ENCODE assay signal across 9 mouse cellular contexts in the genomic region with DNA sequence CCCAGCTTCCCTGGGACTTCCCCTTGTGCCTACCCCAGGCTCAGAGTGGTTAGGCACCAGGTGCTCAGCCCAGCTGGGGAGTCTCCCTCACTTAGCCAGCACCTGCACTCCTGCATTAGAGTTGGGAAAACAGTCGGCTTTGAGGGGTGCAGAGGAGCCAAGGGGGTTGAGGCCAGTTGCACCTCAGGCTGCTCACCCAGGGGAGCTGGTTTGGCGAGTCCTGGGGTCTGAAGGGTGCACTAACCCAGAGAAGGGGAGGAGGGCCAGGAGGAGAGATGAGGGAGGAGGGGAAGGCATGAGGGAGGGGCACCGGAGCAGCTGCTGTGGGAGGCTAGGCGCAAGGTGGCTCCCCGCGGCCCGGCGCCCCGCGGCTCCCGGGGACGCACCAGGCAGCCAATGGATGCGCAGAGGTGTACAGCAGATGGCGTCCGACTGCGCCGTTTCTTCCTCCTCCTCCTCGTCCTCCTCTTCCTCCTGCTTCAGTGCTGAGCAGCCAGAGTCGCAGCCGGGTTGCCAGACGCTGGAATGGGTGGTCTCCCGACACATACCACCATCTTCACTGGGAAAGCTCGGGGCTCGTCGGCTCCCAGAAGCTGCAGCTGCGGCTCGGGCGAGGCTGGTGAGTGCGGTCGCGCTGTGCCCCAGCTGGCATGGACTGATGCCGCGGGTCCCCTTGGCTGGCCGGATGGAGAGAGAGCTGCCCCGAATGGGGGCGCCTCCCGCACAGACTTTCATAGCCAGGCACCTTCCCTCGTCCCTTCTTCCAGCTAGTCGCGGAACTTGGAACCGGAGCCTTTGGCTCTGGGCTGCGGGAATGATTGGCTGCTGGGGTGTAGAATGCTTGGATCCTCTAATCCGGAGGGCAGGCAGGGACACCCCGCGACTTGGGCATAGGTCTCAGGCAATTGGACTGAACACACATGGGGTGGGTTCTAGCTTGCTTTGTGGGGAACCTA. TPM values are rescaled to one million over a fixed set of nuclear protein-coding genes. Genes with fewer than 3 reads are reported as not detected.
DNase-seq lines count a peak whose midpoint lies in the region; ATAC-seq and TF ChIP-seq lines count a peak whose summit lies in the region.
"Had no signal": no experiment of that assay in that cellular context is flagged by ENCODE, and none has a peak within 500 bp of the region (broad histone marks: within the 10 kb centered on the region; RNA-seq: fewer than 3 reads in every experiment).

A gene (plus strand): TSS at position 321 of the 956 bp plus-strand sequence.

- WGBS in lung, postnatal 0 days: under 1% methylated on average over 32 of the region's 45 CpGs
- under 1% methylated on average over 41 of the region's 45 CpGs for WGBS in embryonic facial prominence, embryonic 11.5 days
- under 1% methylated on average over 41 of the region's 45 CpGs for WGBS in hindbrain, embryonic 11.5 days
- WGBS in limb, embryonic 10.5 days: under 1% methylated on average over 42 of the region's 45 CpGs

- ATAC-seq in lung, postnatal 0 days: no peak
- ATAC-seq in embryonic facial prominence, embryonic 11.5 days (replicated peaks; ENCODE audit: insufficient number of reproducible peaks, low FRiP score, low TSS enrichment, low read depth): peak; percentile 77
- ATAC-seq in hindbrain, embryonic 11.5 days (ENCODE audit: low FRiP score): peak; percentile 86
- ATAC-seq in activated CD4-positive, CD25-positive, alpha-beta regulatory T cell, adult 4 months: no peak

- peak within 1 kb of the TSS; percentile 27 for H3K4me3 ChIP-seq in lung, postnatal 0 days (ENCODE audit: low read depth, low read length)
- peak within 1 kb of the TSS; percentile 52 for H3K4me3 ChIP-seq in embryonic facial prominence, embryonic 11.5 days (ENCODE audit: low read depth, low read length)
- H3K4me3 ChIP-seq in hindbrain, embryonic 11.5 days (ENCODE audit: low read depth, low read length): peak within 1 kb of the TSS; percentile 53
- H3K4me3 ChIP-seq in limb, embryonic 10.5 days: peak within 1 kb of the TSS; percentile 50
- H3K4me3 ChIP-seq: myocyte had no signal

- TF ChIP-seq EP300 in lung, postnatal 0 days (IDR thresholded peaks at IDR 0.05): no peak

- H3K27me3 ChIP-seq in lung, postnatal 0 days (replicated peaks; ENCODE audit: insufficient read depth, low read length): 0 out of 2 replicates have a peak, but pooled peaks cover 15% of the 10 kb centered on the region
- peaks cover 8% of the 10 kb centered on the region; the same call in 1 of the 2 replicates for H3K27me3 ChIP-seq in embryonic facial prominence, embryonic 11.5 days (ENCODE audit: control insufficient read depth, insufficient read depth, low read length)
- peaks cover 13% of the 10 kb centered on the region for H3K27me3 ChIP-seq in hindbrain, embryonic 11.5 days (ENCODE audit: control insufficient read depth, insufficient read depth, low read length)
- H3K27me3 ChIP-seq in limb, embryonic 10.5 days (ENCODE audit: low read depth, poor library complexity, severe bottlenecking): peaks cover 43% of the 10 kb centered on the region

- H3K36me3 ChIP-seq in lung, postnatal 0 days (ENCODE audit: insufficient read depth, low read length): no peaks in the 10 kb centered on the region
- H3K36me3 ChIP-seq in embryonic facial prominence, embryonic 11.5 days (replicated peaks; ENCODE audit: control insufficient read depth, insufficient read depth, low read depth, low read length): no peaks in the 10 kb centered on the region
- no peaks in the 10 kb centered on the region for H3K36me3 ChIP-seq in hindbrain, embryonic 11.5 days (ENCODE audit: control insufficient read depth, insufficient read depth, low read length)
- no peaks in the 10 kb centered on the region for H3K36me3 ChIP-seq in limb, embryonic 10.5 days

- no peaks in the 10 kb centered on the region for H3K9me3 ChIP-seq in lung, postnatal 0 days (ENCODE audit: low read length)
- no peaks in the 10 kb centered on the region for H3K9me3 ChIP-seq in embryonic facial prominence, embryonic 11.5 days (replicated peaks; ENCODE audit: control insufficient read depth, low read length)
- no peaks in the 10 kb centered on the region for H3K9me3 ChIP-seq in hindbrain, embryonic 11.5 days (ENCODE audit: control insufficient read depth, low read length)
- no peaks in the 10 kb centered on the region for H3K9me3 ChIP-seq in limb, embryonic 10.5 days (replicated peaks)

- DNase-seq in lung, postnatal 0 days (ENCODE audit: low spot score): peak; percentile 6
- no peak for DNase-seq in lung, postnatal 10 days
- DNase-seq in embryonic facial prominence, embryonic 11.5 days (ENCODE audit: low spot score): peak; percentile 53
- peak; percentile 60 for DNase-seq in hindbrain, embryonic 11.5 days (ENCODE audit: low spot score)
- DNase-seq in limb, embryonic 10.5 days (ENCODE audit: low spot score): peak; percentile 54
- DNase-seq in retina, postnatal 1 day: peak; percentile 72
- no peak for DNase-seq in ovary, adult 18-20 months (ENCODE audit: low spot score)

- no peak for TF ChIP-seq CTCF in lung, postnatal 0 days (IDR thresholded peaks at IDR 0.05)

- H3K27ac ChIP-seq in lung, postnatal 0 days (ENCODE audit: low read length): no peak within 1 kb of the TSS
- H3K27ac ChIP-seq in embryonic facial prominence, embryonic 11.5 days (replicated peaks; ENCODE audit: low read depth, low read length): no peak within 1 kb of the TSS
- no peak within 1 kb of the TSS; the same call in 1 of the 2 replicates for H3K27ac ChIP-seq in hindbrain, embryonic 11.5 days (ENCODE audit: low read depth, low read length)
- no peak within 1 kb of the TSS for H3K27ac ChIP-seq in limb, embryonic 10.5 days

- H3K9ac ChIP-seq in lung, postnatal 0 days (replicated peaks; ENCODE audit: low read depth): no peak within 1 kb of the TSS
- H3K9ac ChIP-seq in embryonic facial prominence, embryonic 11.5 days (replicated peaks; ENCODE audit: low read length): peak within 1 kb of the TSS; percentile 60
- H3K9ac ChIP-seq in hindbrain, embryonic 11.5 days (ENCODE audit: low read depth, low read length): peak within 1 kb of the TSS; percentile 61

- H3K4me1 ChIP-seq in lung, postnatal 0 days (ENCODE audit: insufficient read depth, low read depth, low read length): no peaks in the 10 kb centered on the region
- H3K4me1 ChIP-seq in embryonic facial prominence, embryonic 11.5 days (ENCODE audit: control insufficient read depth, insufficient read depth, low read length): no peaks in the 10 kb centered on the region
- H3K4me1 ChIP-seq in hindbrain, embryonic 11.5 days (replicated peaks; ENCODE audit: control insufficient read depth, insufficient read depth, low read length): no peaks in the 10 kb centered on the region
- H3K4me1 ChIP-seq in limb, embryonic 10.5 days: peaks cover 11% of the 10 kb centered on the region

- H3K4me2 ChIP-seq in lung, postnatal 0 days (replicated peaks; ENCODE audit: low read depth, low read length): peak within 1 kb of the TSS; percentile 46
- peak within 1 kb of the TSS; percentile 93 for H3K4me2 ChIP-seq in embryonic facial prominence, embryonic 11.5 days (ENCODE audit: low read depth, low read length)
- H3K4me2 ChIP-seq in hindbrain, embryonic 11.5 days (replicated peaks; ENCODE audit: low read depth, low read length): peak within 1 kb of the TSS; percentile 91

RNA-seq across cellular contexts. Expression of the gene that starts here (rescaled TPM):
- polyA plus RNA-seq in lung, postnatal 0 days (2015; fragmentation: Nextera tagmentation; extraction: Ambion mirVana): 0.10 and 0.17 TPM in 2 replicates
- 11.2 and 11.6 TPM in 2 replicates for polyA plus RNA-seq in embryonic facial prominence, embryonic 11.5 days (2014; fragmentation: Nextera tagmentation; extraction: Ambion mirVana)
- polyA plus RNA-seq in hindbrain, embryonic 11.5 days (2014; fragmentation: Nextera tagmentation; extraction: Ambion mirVana): 12.8 and 14.0 TPM in 2 replicates
- polyA plus RNA-seq in limb, embryonic 10.5 days (2016; fragmentation: Nextera tagmentation; extraction: Ambion mirVana): 0.30 and 0.58 TPM in 2 replicates
- under 1 TPM; 0.57 to 0.71 TPM for polyA plus RNA-seq in activated CD4-positive, CD25-positive, alpha-beta regulatory T cell, adult 4 months (2017; shearing (Covaris generic))

Comparison
In these comparisons a context has a peak if more than half of its experiments do, and no peak if none do; other contexts are left out.
1. Peak in DNase-seq, H3K4me3 ChIP-seq and H3K4me2 ChIP-seq in lung, postnatal 0 days; RNA of the gene not detected or under 1 TPM.
2. Peak in DNase-seq and H3K4me3 ChIP-seq in limb, embryonic 10.5 days; RNA of the gene not detected or under 1 TPM.
3. ATAC-seq: peak in embryonic facial prominence, embryonic 11.5 days (single experiment) and hindbrain, embryonic 11.5 days (single experiment); none in lung, postnatal 0 days (single experiment) and activated CD4-positive, CD25-positive, alpha-beta regulatory T cell, adult 4 months (single experiment).
4. DNase-seq: peak in embryonic facial prominence, embryonic 11.5 days (single experiment), hindbrain, embryonic 11.5 days (single experiment) and retina, postnatal 1 day (single experiment); none in lung, postnatal 10 days (single experiment) and ovary, adult 18-20 months (single experiment).
5. Peak in every context shown above with its lines, with median percentiles within 50 percentile points of each other: H3K4me2 ChIP-seq and H3K4me3 ChIP-seq.